Mouse (Mus musculus) forebrain, postnatal 0 days (tissue): ENCODE measurements around the gene Fndc7. TPM values are rescaled to one million over a fixed set of nuclear protein-coding genes. Genes with fewer than 3 reads are reported as not detected.

Experiments
- ATAC-seq: fragments of 200-750 bp; cut with Nextera tagmentation; 2 replicates; pipeline ENCODE4 v1.8.0; 2017; ENCODE audit warnings: mild to moderate bottlenecking, moderate library complexity
- DNase-seq: peaks from one replicate; pipeline ENCODE4 v3.0.0-alpha.2; 2015
- H3K27ac ChIP-seq: fragments of 300-500 bp; sonication (generic); 2 replicates; pipeline ENCODE4 v1.5.1; 2014; ENCODE audit warnings: low read depth, mild to moderate bottlenecking, antibody characterized with exemption, low read length, moderate library complexity, mixed read lengths
- H3K27me3 ChIP-seq: fragments of 300-500 bp; sonication (generic); 2 replicates; pipeline ENCODE4 v1.6.1; 2014; ENCODE audit warnings: mild to moderate bottlenecking, low read length, mixed read lengths; ENCODE audit not compliant: insufficient read depth
- H3K36me3 ChIP-seq: fragments of 300-500 bp; sonication (generic); 2 replicates; pipeline ENCODE4 v1.6.1; 2014; ENCODE audit warnings: mild to moderate bottlenecking, moderate library complexity; ENCODE audit not compliant: insufficient read depth
- H3K4me1 ChIP-seq: fragments of 300-500 bp; sonication (generic); 2 replicates; pipeline ENCODE4 v1.6.1; 2014; ENCODE audit warnings: antibody characterized with exemption; ENCODE audit not compliant: insufficient read depth
- H3K4me2 ChIP-seq: fragments of 300-500 bp; sonication (generic); 2 replicates; pipeline ENCODE4 v1.6.1; 2014; ENCODE audit warnings: low read depth, mild to moderate bottlenecking, moderate library complexity
- H3K4me3 ChIP-seq: fragments of 300-500 bp; sonication (generic); 2 replicates; pipeline ENCODE4 v1.5.1; 2014; ENCODE audit warnings: low read depth, low read length, mixed read lengths
- H3K9ac ChIP-seq: fragments of 300-500 bp; sonication (generic); 2 replicates; pipeline ENCODE4 v1.6.1; 2014; ENCODE audit warnings: mild to moderate bottlenecking
- H3K9me3 ChIP-seq: fragments of 300-500 bp; sonication (generic); 2 replicates; pipeline ENCODE4 v1.6.1; 2016; ENCODE audit warnings: low read length
- CTCF ChIP-seq: sonication (generic); IDR thresholded peaks from 2 replicates; pipeline ENCODE4 v1.5.1; 2016; ENCODE audit warnings: antibody characterized with exemption, control low read depth, low read depth
- WGBS: fragments of 180-500 bp; shearing (Covaris S2); extraction: QIAGEN DNeasy Blood & Tissue Kit; methylation state at CpG from one replicate; pipeline ENCODE4 v1.1.7; 2014; 5-methylcytosine and 5-hydroxymethylcytosine counted together
- polyA plus RNA-seq: library from polyadenylated mRNA; unstranded; fragments of >200 nt; fragmentation: Nextera tagmentation; extraction: Ambion mirVana; gene quantifications from 2 replicates; pipeline ENCODE4 v1.2.1, GENCODE M21; 2015
- total RNA-seq: library from RNA; depleted of rRNA; stranded (reverse); fragments of >200 nt; gene quantifications from 2 replicates; pipeline ENCODE4 v1.2.3, GENCODE M21; 2014; rRNA removed

Gene Fndc7
- total RNA-seq = 0.24 TPM in 1 of 2 replicates, not detected in the other
- not detected in 2 replicates for polyA plus RNA-seq

- Histone ChIP-seq H3K27ac (no peak within 1 kb of the TSS), H3K9ac (no peak within 1 kb of the TSS), H3K36me3 (no peaks in the 10 kb centered on the region), H3K4me3 (no peak within 1 kb of the TSS), H3K27me3 (no peaks in the 10 kb centered on the region), H3K4me1 (no peaks in the 10 kb centered on the region), H3K4me2 (no peak within 1 kb of the TSS), H3K9me3 (no peaks in the 10 kb centered on the region)
- DNase-seq = no peak
- no peak for TF ChIP-seq CTCF
- no peak for ATAC-seq
- WGBS = 94% methylated on average over 1 of the region's 1 CpGs
Measured at GRCm38 (mm10) chr3:108889908-108890307, at the start of gene Fndc7. Gene Fndc7, minus strand, starts transcription at chr3:108890008.

GRCm38 (mm10) chr3:108939573-108939972, 49.8 kb upstream of the Fndc7 start, which contains the start of gene Henmt1:
Gene Henmt1, plus strand, starts transcription at chr3:108939873.
- DNase-seq (no peak), ATAC-seq (no peak)
- H3K4me1 ChIP-seq = no peaks in the 10 kb centered on the region
- peak within 1 kb of the TSS; percentile 29 for H3K4me3 ChIP-seq
- no peaks in the 10 kb centered on the region for H3K27me3 ChIP-seq
- no peak for TF ChIP-seq CTCF
- WGBS = 86% methylated on average over 5 of the region's 5 CpGs
- no peaks in the 10 kb centered on the region for H3K9me3 ChIP-seq
- no peak within 1 kb of the TSS for H3K27ac ChIP-seq
- no peaks in the 10 kb centered on the region for H3K36me3 ChIP-seq
- no peak within 1 kb of the TSS for H3K9ac ChIP-seq
- H3K4me2 ChIP-seq = peak within 1 kb of the TSS; percentile 47

GRCm38 (mm10) chr3:108938691-108939090, 48.9 kb upstream of the Fndc7 start:
- DNase-seq (no peak), ATAC-seq (no peak)
- no peak overlapping the region for H3K27ac ChIP-seq
- no peaks in the 10 kb centered on the region for H3K27me3 ChIP-seq
- H3K36me3 ChIP-seq = no peaks in the 10 kb centered on the region
- H3K4me3 ChIP-seq = no peak overlapping the region
- H3K9me3 ChIP-seq = no peaks in the 10 kb centered on the region
- H3K9ac ChIP-seq = no peak overlapping the region
- 91% methylated on average over 5 of the region's 5 CpGs for WGBS
- H3K4me1 ChIP-seq = no peaks in the 10 kb centered on the region
- no peak for TF ChIP-seq CTCF
- no peak overlapping the region for H3K4me2 ChIP-seq

GRCm38 (mm10) chr3:108933557-108933956, 43.7 kb upstream of the Fndc7 start:
- H3K4me2 ChIP-seq = no peak overlapping the region
- H3K4me3 ChIP-seq = no peak overlapping the region
- H3K27me3 ChIP-seq = no peaks in the 10 kb centered on the region
- no peak for DNase-seq
- WGBS = 95% methylated on average over 6 of the region's 6 CpGs
- H3K27ac ChIP-seq = no peak overlapping the region
- no peaks in the 10 kb centered on the region for H3K9me3 ChIP-seq
- ATAC-seq = no peak
- H3K36me3 ChIP-seq = no peaks in the 10 kb centered on the region
- no peak overlapping the region for H3K9ac ChIP-seq
- no peak for TF ChIP-seq CTCF
- no peaks in the 10 kb centered on the region for H3K4me1 ChIP-seq

GRCm38 (mm10) chr3:108926308-108926707, 36.5 kb upstream of the Fndc7 start:
- Histone ChIP-seq H3K27me3 (no peaks in the 10 kb centered on the region), H3K9ac (no peak overlapping the region), H3K4me3 (no peak overlapping the region), H3K36me3 (no peaks in the 10 kb centered on the region), H3K27ac (no peak overlapping the region), H3K9me3 (no peaks in the 10 kb centered on the region), H3K4me1 (no peaks in the 10 kb centered on the region), H3K4me2 (no peak overlapping the region)
- 84% methylated on average over 1 of the region's 1 CpGs for WGBS
- no peak for ATAC-seq
- no peak for DNase-seq
- no peak for TF ChIP-seq CTCF

- H3K36me3 ChIP-seq = no peaks in the 10 kb centered on the region
- DNase-seq (no peak), ATAC-seq (no peak)
- TF ChIP-seq CTCF = no peak
- no peak overlapping the region for H3K9ac ChIP-seq
- no peak overlapping the region for H3K27ac ChIP-seq
- H3K9me3 ChIP-seq = no peaks in the 10 kb centered on the region
- H3K27me3 ChIP-seq = no peaks in the 10 kb centered on the region
- no peak overlapping the region for H3K4me2 ChIP-seq
- no peaks in the 10 kb centered on the region for H3K4me1 ChIP-seq
- H3K4me3 ChIP-seq = no peak overlapping the region
- 86% methylated on average over 4 of the region's 4 CpGs for WGBS
Measured at GRCm38 (mm10) chr3:108925677-108926076, 35.9 kb upstream of the Fndc7 start.

GRCm38 (mm10) chr3:108921822-108922221, 32.0 kb upstream of the Fndc7 start:
- DNase-seq = no peak
- Histone ChIP-seq H3K27ac (no peak overlapping the region), H3K4me1 (no peaks in the 10 kb centered on the region), H3K36me3 (no peaks in the 10 kb centered on the region), H3K4me3 (no peak overlapping the region), H3K4me2 (no peak overlapping the region), H3K27me3 (no peaks in the 10 kb centered on the region), H3K9me3 (no peaks in the 10 kb centered on the region), H3K9ac (no peak overlapping the region)
- no peak for ATAC-seq
- 100% methylated on average over 1 of the region's 1 CpGs for WGBS
- TF ChIP-seq CTCF = no peak
